Mouse (Mus musculus) stomach, postnatal 0 days (tissue): Measurements from ENCODE around the gene Gm10778.

Source experiments
- CTCF ChIP-seq: IDR thresholded peaks from 2 replicates; pipeline ENCODE4 v1.5.1; 2016; ENCODE audit warnings: antibody characterized with exemption, low read depth, mild to moderate bottlenecking, moderate library complexity
- EP300 ChIP-seq: optimal IDR thresholded peaks from 2 replicates; pipeline ENCODE3; 2016; ENCODE audit warnings: antibody characterized with exemption

DNA sequence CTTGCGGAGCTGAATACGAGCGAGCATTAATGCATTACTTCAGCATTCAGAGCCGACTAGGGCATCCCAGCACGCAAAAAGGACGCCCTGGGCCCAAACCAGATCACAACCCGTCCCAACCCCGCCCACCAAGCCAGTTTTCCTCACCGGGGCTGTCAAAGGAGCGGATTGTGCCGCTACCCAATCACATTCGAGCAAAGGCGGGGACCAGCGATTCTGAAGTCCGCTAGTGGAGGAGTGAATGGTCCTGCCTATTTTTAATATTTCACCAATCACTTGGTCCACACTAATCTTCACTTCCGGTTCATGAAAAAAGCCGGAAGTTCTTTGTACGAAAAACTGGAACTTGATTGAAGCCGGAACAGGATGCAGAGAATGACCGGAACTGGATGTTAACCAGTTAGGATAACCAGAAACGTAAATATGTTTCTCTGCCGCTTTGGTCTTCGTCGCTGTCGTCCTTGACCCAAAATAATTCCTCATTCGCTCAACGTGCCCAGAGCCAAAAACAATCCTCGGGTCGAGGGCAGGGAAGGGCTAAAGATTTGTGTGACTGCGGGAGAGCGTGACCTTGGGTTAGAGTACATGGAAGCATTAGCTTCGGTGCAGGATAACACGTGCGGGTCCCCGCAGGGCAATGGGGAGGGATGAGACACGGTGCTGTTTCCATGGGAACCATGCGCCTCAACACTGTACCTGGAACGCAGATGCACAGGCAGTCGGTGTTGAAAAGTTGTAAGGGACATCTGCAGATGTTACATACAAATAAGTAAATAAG, 42.7 kb upstream of the Gm10778 start, which contains the start of gene BC025920:
- TF ChIP-seq EP300 = no peak
- TF ChIP-seq CTCF = no peak
